Mouse (Mus musculus): ENCODE measurements around the gene Sdhaf4. TPM values are rescaled to one million over a fixed set of nuclear protein-coding genes. Genes with fewer than 3 reads are reported as not detected.

Gene Sdhaf4
- total RNA-seq (2023) = 1 to 10 TPM; 8.8 to 9.5 TPM

GRCm38 (mm10) chr1:24005070-24005804, at the start of gene Sdhaf4:
Sdhaf4 (minus strand) TSS chr1:24005656.

Other genes starting within 250 kb of the Sdhaf4 start
- not detected for gene B3gat2, start 243.9 kb downstream of the Sdhaf4 start, total RNA-seq (2023)
- 10 to 100 TPM; 46.3 to 49.1 TPM for gene Smap1, start 83.3 kb downstream of the Sdhaf4 start, total RNA-seq (2023)
- 1 to 10 TPM; 1.4 to 3.0 TPM for gene Fam135a, start 94.7 kb upstream of the Sdhaf4 start, total RNA-seq (2023)
- not detected for gene Col9a1, start 172.0 kb upstream of the Sdhaf4 start, total RNA-seq (2023)